Mouse (Mus musculus) heart, adult 2 months (tissue): ENCODE results near the gene Add3.

ENCODE experiments used
- EP300 ChIP-seq: fragments of 200-500 bp; IDR thresholded peaks from 2 replicates; pipeline ENCODE4 v1.6.1; 2011; ENCODE audit warnings: low read depth, low read length, control low read depth; ENCODE audit not compliant: insufficient read depth
- POLR2A ChIP-seq: fragments of 200-500 bp; IDR thresholded peaks from 2 replicates; pipeline ENCODE4 v1.6.1; 2011; ENCODE audit warnings: mild to moderate bottlenecking, low read depth, low read length, control low read depth; ENCODE audit not compliant: insufficient read depth

DNA sequence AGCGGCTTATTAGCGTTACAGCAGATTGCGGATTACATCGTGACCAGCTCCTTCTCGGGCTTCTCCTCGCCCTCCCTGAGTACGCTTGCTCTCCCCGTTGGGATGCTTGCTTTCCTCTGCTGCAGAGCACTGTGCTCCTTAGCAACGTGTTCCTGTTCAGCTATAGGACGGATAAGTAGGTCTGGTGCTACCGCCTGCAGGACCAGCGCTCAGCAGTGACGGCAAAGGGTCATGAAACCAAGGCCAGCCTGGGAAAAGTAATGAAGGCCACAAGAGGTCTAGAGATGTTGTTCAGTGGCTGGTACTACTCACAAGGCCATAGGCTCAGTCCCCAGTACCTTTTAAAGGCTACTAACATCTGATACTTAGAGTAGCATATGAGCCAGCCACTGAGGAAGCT lies 86.4 kb downstream of the Add3 start:
- TF ChIP-seq POLR2A (no peak), EP300 (no peak)
